17 mouse cellular contexts compared by ENCODE assay signal in genomic region chr12:65414393-65414792, GRCm38 (mm10).
DNase-seq lines count a peak whose midpoint lies in the region; ATAC-seq lines count a peak whose summit lies in the region.
"Had no signal": no experiment of that assay in that cellular context is flagged by ENCODE, and none has a peak within 500 bp of the region (broad histone marks: within the 10 kb centered on the region; RNA-seq: fewer than 3 reads in every experiment).

No protein-coding gene starts in this region.

- no peak overlapping the region for H3K27ac ChIP-seq in midbrain, embryonic 11.5 days (ENCODE audit: low read depth, low read length)
- H3K27ac ChIP-seq in midbrain, embryonic 10.5 days (replicated peaks), result no peak overlapping the region
- H3K27ac ChIP-seq: heart, embryonic 13.5 days; limb, embryonic 10.5 days; liver, embryonic 15.5 days; macrophage; stomach, postnatal 0 days had no signal

- H3K4me2 ChIP-seq in midbrain, embryonic 11.5 days, result no peak overlapping the region
- H3K4me2 ChIP-seq: heart, embryonic 13.5 days; liver, embryonic 15.5 days had no signal

- H3K4me1 ChIP-seq in midbrain, embryonic 11.5 days (ENCODE audit: control insufficient read depth, insufficient read depth, low read length), result no peaks in the 10 kb centered on the region
- H3K4me1 ChIP-seq in midbrain, embryonic 10.5 days, result peaks cover 6% of the 10 kb centered on the region
- H3K4me1 ChIP-seq: heart, embryonic 13.5 days; limb, embryonic 10.5 days; liver, embryonic 15.5 days had no signal

- no peak overlapping the region for H3K4me3 ChIP-seq in midbrain, embryonic 11.5 days (ENCODE audit: low read depth, low read length)
- H3K4me3 ChIP-seq in midbrain, embryonic 10.5 days, result no peak overlapping the region
- H3K4me3 ChIP-seq: heart, embryonic 13.5 days; limb, embryonic 10.5 days; liver, embryonic 15.5 days had no signal

- H3K9ac ChIP-seq in midbrain, embryonic 11.5 days (ENCODE audit: low read length), result no peak overlapping the region
- H3K9ac ChIP-seq: heart, embryonic 13.5 days; liver, embryonic 15.5 days had no signal

- H3K27me3 ChIP-seq in midbrain, embryonic 11.5 days (ENCODE audit: control insufficient read depth, insufficient read depth, low read length), result no peaks in the 10 kb centered on the region
- H3K27me3 ChIP-seq in midbrain, embryonic 10.5 days (ENCODE audit: low read depth, poor library complexity, severe bottlenecking), result no peaks in the 10 kb centered on the region
- H3K27me3 ChIP-seq: heart, embryonic 13.5 days; liver, embryonic 15.5 days had no signal

- DNase-seq in cerebellum, postnatal 10 days, result peak; percentile 12 to 27
- DNase-seq in cerebellum, adult 11 months, result no peak
- no peak for DNase-seq in midbrain, embryonic 11.5 days (ENCODE audit: low spot score, missing footprints)
- DNase-seq in midbrain, embryonic 10.5 days (ENCODE audit: low spot score), result no peak
- DNase-seq in mesoderm, embryonic 11.5 days (ENCODE audit: low read depth, low spot score), result peak; percentile 27
- DNase-seq in retina, postnatal 1 day, result peak; percentile 22
- no peak for DNase-seq in Muller cell, postnatal 12 days (ENCODE audit: inconsistent ontology term)
- DNase-seq: adrenal gland, postnatal 25 days; cerebellum, adult 8-10 months; gastrocnemius, postnatal 14 days; kidney, postnatal 25 days had no signal

- 41% methylated on average over 4 of the region's 4 CpGs for WGBS in midbrain, embryonic 11.5 days
- 59% methylated on average over 4 of the region's 4 CpGs for WGBS in midbrain, embryonic 10.5 days

- ATAC-seq in midbrain, embryonic 11.5 days (ENCODE audit: low FRiP score), result peak; percentile 82
- ATAC-seq in erythroid progenitor cell, adult 5-6 weeks (replicated peaks; ENCODE audit: low FRiP score, poor library complexity, severe bottlenecking), result no peak

- H3K9me3 ChIP-seq in midbrain, embryonic 11.5 days (ENCODE audit: control insufficient read depth, low read length), result no peaks in the 10 kb centered on the region
- H3K9me3 ChIP-seq in midbrain, embryonic 10.5 days (replicated peaks), result no peaks in the 10 kb centered on the region
- H3K9me3 ChIP-seq: heart, embryonic 13.5 days; limb, embryonic 10.5 days; liver, embryonic 15.5 days had no signal

- H3K36me3 ChIP-seq in midbrain, embryonic 11.5 days (ENCODE audit: control insufficient read depth, insufficient read depth, low read length), result no peaks in the 10 kb centered on the region
- no peaks in the 10 kb centered on the region for H3K36me3 ChIP-seq in midbrain, embryonic 10.5 days
- H3K36me3 ChIP-seq: heart, embryonic 13.5 days; limb, embryonic 10.5 days; liver, embryonic 15.5 days had no signal

Comparison
In these comparisons a context has a peak if more than half of its experiments do, and no peak if none do; other contexts are left out.
1. DNase-seq: peak in cerebellum, postnatal 10 days (2 of 2), mesoderm, embryonic 11.5 days (single experiment) and retina, postnatal 1 day (single experiment); none in cerebellum, adult 11 months (single experiment), midbrain, embryonic 11.5 days (single experiment), midbrain, embryonic 10.5 days (single experiment) and Muller cell, postnatal 12 days (single experiment).